Mouse (Mus musculus): Measurements from ENCODE around the gene Usp36.

Gene Usp36

GRCm38 (mm10) chr11:118297967-118298366 lies 7.9 kb upstream of the Usp36 start:
- no peak for DNase-seq (ENCODE audit: low spot score)

- DNase-seq (ENCODE audit: low spot score), result no peak
Observed at GRCm38 (mm10) chr11:118295026-118295425, 5.0 kb upstream of the Usp36 start.

GRCm38 (mm10) chr11:118292671-118293070 lies 2.6 kb upstream of the Usp36 start:
- no peak for DNase-seq (ENCODE audit: low spot score)

- peak; percentile 48 for DNase-seq (ENCODE audit: low spot score)
Observed at GRCm38 (mm10) chr11:118289562-118289961, 482 bp downstream of the Usp36 start.

- peak; percentile 67 for DNase-seq (ENCODE audit: low spot score)
Observed at GRCm38 (mm10) chr11:118289037-118289511, 970 bp downstream of the Usp36 start.

- DNase-seq (ENCODE audit: low spot score), result no peak
Observed at GRCm38 (mm10) chr11:118287573-118287972, 2.5 kb downstream of the Usp36 start.

GRCm38 (mm10) chr11:118286434-118286833 lies 3.6 kb downstream of the Usp36 start:
- DNase-seq (ENCODE audit: low spot score), result no peak

GRCm38 (mm10) chr11:118285791-118286190 lies 4.3 kb downstream of the Usp36 start:
- DNase-seq (ENCODE audit: low spot score), result no peak

GRCm38 (mm10) chr11:118280218-118280617 lies 9.8 kb downstream of the Usp36 start:
- DNase-seq (ENCODE audit: low spot score), result no peak

GRCm38 (mm10) chr11:118276328-118276727 lies 13.7 kb downstream of the Usp36 start:
- no peak for DNase-seq (ENCODE audit: low spot score)

- no peak for DNase-seq (ENCODE audit: low spot score)
Observed at GRCm38 (mm10) chr11:118275092-118275491, 15.0 kb downstream of the Usp36 start.

- peak; percentile 48 for DNase-seq (ENCODE audit: low spot score)
Observed at GRCm38 (mm10) chr11:118269827-118270226, 20.2 kb downstream of the Usp36 start.

- DNase-seq (ENCODE audit: low spot score), result no peak
Observed at GRCm38 (mm10) chr11:118266666-118267046, 23.4 kb downstream of the Usp36 start.

- DNase-seq (ENCODE audit: low spot score), result no peak
Observed at GRCm38 (mm10) chr11:118266044-118266665, 23.9 kb downstream of the Usp36 start.

- no peak for DNase-seq (ENCODE audit: low spot score)
Observed at GRCm38 (mm10) chr11:118265621-118266020, 24.4 kb downstream of the Usp36 start.

- DNase-seq (ENCODE audit: low spot score), result no peak
Observed at GRCm38 (mm10) chr11:118263146-118263545, 26.9 kb downstream of the Usp36 start.

GRCm38 (mm10) chr11:118260081-118260480 lies 30.0 kb downstream of the Usp36 start:
- no peak for DNase-seq (ENCODE audit: low spot score)

- no peak for DNase-seq (ENCODE audit: low spot score)
Observed at GRCm38 (mm10) chr11:118259580-118259979, 30.5 kb downstream of the Usp36 start.

GRCm38 (mm10) chr11:118256371-118256770 lies 33.7 kb downstream of the Usp36 start:
- no peak for DNase-seq (ENCODE audit: low spot score)

GRCm38 (mm10) chr11:118254159-118254951 lies 35.7 kb downstream of the Usp36 start:
- DNase-seq (ENCODE audit: low spot score), result no peak

- DNase-seq (ENCODE audit: low spot score), result no peak
Observed at GRCm38 (mm10) chr11:118253447-118254158, 36.4 kb downstream of the Usp36 start.

GRCm38 (mm10) chr11:118249012-118249383 lies 41.0 kb downstream of the Usp36 start:
- DNase-seq (ENCODE audit: low spot score), result peak; percentile 53
